Mouse (Mus musculus) limb, embryonic 15.5 days (tissue): ENCODE results near the gene Hexim2. TPM values are rescaled to one million over a fixed set of nuclear protein-coding genes. Genes with fewer than 3 reads are reported as not detected.

Experiments
- ATAC-seq: fragments of 200-750 bp; cut with Nextera tagmentation; 2 replicates; pipeline ENCODE4 v1.8.0; 2017; ENCODE audit warnings: low read depth, moderate TSS enrichment; ENCODE audit not compliant: insufficient number of reproducible peaks, low FRiP score, low TSS enrichment
- H3K27ac ChIP-seq: fragments of 300-500 bp; sonication (generic); 2 replicates; pipeline ENCODE4 v1.5.1; 2015; ENCODE audit warnings: moderate library complexity, mild to moderate bottlenecking, inconsistent platforms
- H3K27me3 ChIP-seq: fragments of 300-500 bp; sonication (generic); 2 replicates; pipeline ENCODE4 v1.6.1; 2015; ENCODE audit warnings: inconsistent platforms
- H3K36me3 ChIP-seq: fragments of 300-500 bp; sonication (generic); 2 replicates; pipeline ENCODE4 v1.6.1; 2015; ENCODE audit warnings: inconsistent platforms
- H3K4me1 ChIP-seq: fragments of 300-500 bp; sonication (generic); 2 replicates; pipeline ENCODE4 v1.6.1; 2015; ENCODE audit warnings: inconsistent platforms
- H3K4me2 ChIP-seq: fragments of 300-500 bp; sonication (generic); 2 replicates; pipeline ENCODE4 v1.6.1; 2015; ENCODE audit warnings: mild to moderate bottlenecking, inconsistent platforms
- H3K4me3 ChIP-seq: fragments of 300-500 bp; sonication (generic); 2 replicates; pipeline ENCODE4 v1.5.1; 2015; ENCODE audit warnings: mild to moderate bottlenecking, inconsistent platforms
- H3K9ac ChIP-seq: fragments of 300-500 bp; sonication (generic); 2 replicates; pipeline ENCODE4 v1.6.1; 2015; ENCODE audit warnings: inconsistent platforms
- H3K9me3 ChIP-seq: fragments of 300-500 bp; sonication (generic); 2 replicates; pipeline ENCODE4 v1.6.1; 2016; ENCODE audit warnings: inconsistent platforms
- WGBS: fragments of 180-500 bp; shearing (Covaris S2); methylation state at CpG from one replicate; pipeline ENCODE4 v1.1.7; 2015; 5-methylcytosine and 5-hydroxymethylcytosine counted together
- polyA plus RNA-seq: library from polyadenylated mRNA; unstranded; fragments of >200 nt; fragmentation: Nextera tagmentation; extraction: Ambion mirVana; gene quantifications from 2 replicates; pipeline ENCODE4 v1.2.1, GENCODE M21; 2015

The Hexim2 gene
- polyA plus RNA-seq, 1 experiment from 2014 or later = 12.2 TPM

DNA sequence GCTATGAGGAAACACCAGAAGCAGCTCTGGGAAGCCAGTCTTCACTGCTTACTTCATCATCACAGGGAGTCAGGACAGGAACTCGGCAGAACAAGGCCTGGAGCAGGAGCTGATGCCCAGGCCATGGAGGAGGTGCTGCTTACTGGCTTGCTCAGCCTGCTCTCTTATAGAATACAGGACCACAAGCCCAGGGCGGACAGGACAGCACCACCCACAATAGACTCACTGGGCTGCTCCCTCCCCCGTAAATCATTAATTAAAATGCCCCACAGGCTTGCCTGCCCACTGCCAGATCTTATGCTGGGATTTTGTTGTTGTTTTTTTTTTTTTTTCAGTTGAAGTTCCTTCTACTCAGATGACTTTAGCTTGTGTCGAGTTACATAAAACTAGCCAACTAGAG, 15.5 kb downstream of the Hexim2 start:
- Histone ChIP-seq H3K27ac (no peak overlapping the region), H3K9ac (no peak overlapping the region), H3K27me3 (no peaks in the 10 kb centered on the region), H3K4me3 (no peak overlapping the region), H3K9me3 (no peaks in the 10 kb centered on the region), H3K4me1 (peaks cover 6% of the 10 kb centered on the region), H3K36me3 (no peaks in the 10 kb centered on the region), H3K4me2 (no peak overlapping the region)
- ATAC-seq = no peak
- WGBS = 51% methylated on average over 4 of the region's 4 CpGs

DNA sequence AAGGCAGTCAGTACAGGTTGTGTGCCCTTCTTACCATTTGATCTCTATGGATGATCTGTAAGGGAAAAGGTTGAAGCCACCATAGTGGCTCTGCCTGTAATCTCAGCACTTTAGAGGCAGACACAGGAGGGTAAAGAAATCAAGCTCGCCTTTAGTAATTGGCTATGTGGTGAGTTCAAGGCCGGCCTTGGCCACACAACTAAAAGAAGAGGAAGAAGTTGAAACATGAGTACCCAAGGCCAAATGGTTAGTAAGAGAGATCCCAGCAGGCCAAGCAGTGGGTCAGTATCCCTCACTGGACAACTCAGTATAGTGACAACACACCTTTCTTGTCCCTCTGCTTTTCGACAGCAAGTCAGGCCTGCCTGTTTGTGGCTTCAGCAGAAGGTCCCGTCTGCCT, 17.5 kb downstream of the Hexim2 start:
- 90% methylated on average over 4 of the region's 4 CpGs for WGBS
- no peak for ATAC-seq
- H3K4me3 ChIP-seq = no peak overlapping the region
- no peak overlapping the region for H3K9ac ChIP-seq
- H3K4me1 ChIP-seq = peaks cover under 1% of the 10 kb centered on the region; the same call in 1 of the 2 replicates
- H3K4me2 ChIP-seq = no peak overlapping the region
- H3K27me3 ChIP-seq = no peaks in the 10 kb centered on the region
- H3K27ac ChIP-seq = no peak overlapping the region
- H3K9me3 ChIP-seq = no peaks in the 10 kb centered on the region
- H3K36me3 ChIP-seq = no peaks in the 10 kb centered on the region

DNA sequence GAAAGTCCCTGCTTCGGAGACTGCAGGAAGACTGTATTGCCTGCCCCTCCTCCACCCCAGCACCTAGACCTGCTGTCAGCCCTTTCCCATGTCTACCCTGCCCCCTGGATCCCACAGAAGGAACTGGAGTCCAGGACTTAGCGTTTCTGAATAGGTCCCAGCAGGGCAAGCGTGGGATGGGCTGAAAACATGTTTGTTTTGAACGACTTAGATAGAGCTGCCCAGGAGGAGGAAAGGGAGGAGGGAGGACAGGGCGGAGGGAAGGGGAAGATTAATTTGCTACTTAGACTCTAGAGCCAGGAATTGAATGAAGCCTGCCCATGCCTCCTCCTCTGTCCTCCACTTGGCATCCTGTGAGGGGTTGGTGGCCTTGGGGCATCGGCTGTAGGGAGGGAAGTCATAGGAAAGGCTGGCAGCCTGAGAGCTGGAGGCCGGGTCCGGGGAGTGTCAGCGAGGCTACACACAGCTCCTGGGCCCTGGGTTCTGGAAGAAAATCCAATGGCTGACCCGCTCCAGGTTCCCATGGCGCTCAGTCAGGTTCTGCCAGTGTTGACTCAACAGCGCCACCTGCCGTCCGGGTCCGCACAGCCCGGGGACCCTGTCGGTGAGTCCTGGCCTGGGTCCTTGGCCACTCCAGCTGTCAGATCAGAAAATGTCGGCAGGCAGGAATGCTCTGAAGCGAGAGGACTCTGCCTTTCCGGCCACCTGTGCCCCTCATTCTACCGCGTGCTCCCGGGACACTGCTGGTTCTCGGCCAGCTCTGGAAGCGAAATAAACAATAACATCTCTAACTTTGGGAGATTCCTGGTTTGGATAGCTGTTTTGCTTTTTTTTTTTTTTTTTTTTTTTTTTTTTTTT, 26.6 kb downstream of the Hexim2 start:
- Histone ChIP-seq H3K27ac (peak overlapping the region; percentile 50; the same call in 1 of the 2 replicates), H3K9me3 (no peaks in the 10 kb centered on the region), H3K27me3 (no peaks in the 10 kb centered on the region), H3K9ac (peak overlapping the region; percentile 28; the same call in 1 of the 2 replicates), H3K4me3 (peak overlapping the region; percentile 34), H3K4me2 (peak overlapping the region; percentile 57), H3K4me1 (peaks cover 13% of the 10 kb centered on the region), H3K36me3 (no peaks in the 10 kb centered on the region)
- WGBS = 1% methylated on average over 25 of the region's 25 CpGs
- ATAC-seq = peak; percentile 87

DNA sequence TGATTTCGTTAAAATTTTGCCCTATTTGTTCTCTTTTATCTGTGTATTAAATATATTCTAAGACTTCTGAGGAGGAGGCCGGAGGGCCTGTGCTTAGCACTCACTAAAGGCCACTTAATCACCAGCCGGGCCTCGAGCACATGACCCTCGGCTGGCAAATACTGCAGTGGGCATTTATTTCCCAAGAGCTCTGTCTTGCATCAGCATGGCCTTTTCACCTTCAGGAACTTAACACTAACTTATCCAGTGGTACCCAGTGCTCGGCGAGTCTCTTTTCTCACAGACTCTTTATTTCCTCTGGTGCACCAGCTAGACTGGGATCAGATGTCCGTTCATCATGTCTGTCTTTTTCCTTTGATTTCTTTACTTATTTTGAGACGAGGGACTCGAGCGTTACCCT, 28.5 kb downstream of the Hexim2 start:
- Histone ChIP-seq H3K4me2 (no peak overlapping the region), H3K9me3 (no peaks in the 10 kb centered on the region)

DNA sequence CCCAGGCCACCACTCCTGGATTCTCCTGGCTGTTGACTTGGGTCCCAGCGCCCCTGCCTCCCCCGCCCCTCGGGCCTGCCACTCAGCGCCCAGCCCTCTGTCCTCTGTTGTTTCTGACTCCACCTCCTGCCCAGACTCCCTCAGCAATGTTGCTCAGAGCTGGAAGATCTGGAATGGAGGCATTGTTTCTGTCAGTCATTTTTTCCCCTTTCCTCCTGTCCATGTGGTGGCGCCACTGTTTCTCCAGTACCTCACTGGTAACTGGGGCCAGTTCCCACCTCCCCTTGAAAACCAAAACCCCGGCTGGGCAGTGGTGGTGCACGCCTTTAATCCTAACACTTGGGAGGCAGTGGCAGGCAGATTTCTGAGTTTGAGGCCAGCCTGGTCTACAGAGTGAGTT, 29.2 kb downstream of the Hexim2 start:
- no peak for ATAC-seq
- Histone ChIP-seq H3K4me3 (no peak overlapping the region), H3K36me3 (no peaks in the 10 kb centered on the region), H3K27me3 (no peaks in the 10 kb centered on the region), H3K4me1 (peaks cover 13% of the 10 kb centered on the region), H3K4me2 (no peak overlapping the region), H3K27ac (no peak overlapping the region), H3K9ac (no peak overlapping the region), H3K9me3 (no peaks in the 10 kb centered on the region)
- 78% methylated on average over 7 of the region's 7 CpGs for WGBS

More for the DNA sequence above, 28.5 kb downstream of the Hexim2 start:
- peaks cover 13% of the 10 kb centered on the region for H3K4me1 ChIP-seq
- 88% methylated on average over 11 of the region's 11 CpGs for WGBS
- no peaks in the 10 kb centered on the region for H3K36me3 ChIP-seq
- no peak overlapping the region for H3K9ac ChIP-seq
- H3K27ac ChIP-seq = no peak overlapping the region
- no peak for ATAC-seq
- no peaks in the 10 kb centered on the region for H3K27me3 ChIP-seq
- no peak overlapping the region for H3K4me3 ChIP-seq

DNA sequence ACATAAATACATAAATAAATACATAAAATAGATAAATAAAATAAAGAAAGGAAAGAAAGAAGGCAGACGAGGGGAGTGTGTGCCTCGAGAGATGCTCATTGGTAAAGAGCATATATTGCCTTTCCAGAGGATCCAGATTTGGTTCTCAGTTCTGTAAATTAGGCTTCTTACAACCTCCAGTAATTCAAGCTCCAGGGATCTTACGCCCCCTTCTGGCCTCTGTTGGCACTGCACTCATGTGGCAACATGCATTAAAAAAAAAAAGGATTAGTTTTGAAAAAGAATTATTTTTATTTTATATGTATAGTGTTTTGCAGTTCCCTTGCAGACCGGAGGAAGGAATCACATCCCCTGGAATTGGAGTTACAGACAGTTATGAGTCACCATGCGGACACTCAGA, 29.9 kb downstream of the Hexim2 start:
- no peaks in the 10 kb centered on the region for H3K9me3 ChIP-seq
- H3K4me2 ChIP-seq = no peak overlapping the region
- H3K9ac ChIP-seq = no peak overlapping the region
- no peak overlapping the region for H3K27ac ChIP-seq
- peaks cover 13% of the 10 kb centered on the region for H3K4me1 ChIP-seq
- WGBS = 87% methylated on average over 5 of the region's 5 CpGs
- H3K27me3 ChIP-seq = no peaks in the 10 kb centered on the region
- ATAC-seq = no peak
- no peak overlapping the region for H3K4me3 ChIP-seq
- H3K36me3 ChIP-seq = no peaks in the 10 kb centered on the region

DNA sequence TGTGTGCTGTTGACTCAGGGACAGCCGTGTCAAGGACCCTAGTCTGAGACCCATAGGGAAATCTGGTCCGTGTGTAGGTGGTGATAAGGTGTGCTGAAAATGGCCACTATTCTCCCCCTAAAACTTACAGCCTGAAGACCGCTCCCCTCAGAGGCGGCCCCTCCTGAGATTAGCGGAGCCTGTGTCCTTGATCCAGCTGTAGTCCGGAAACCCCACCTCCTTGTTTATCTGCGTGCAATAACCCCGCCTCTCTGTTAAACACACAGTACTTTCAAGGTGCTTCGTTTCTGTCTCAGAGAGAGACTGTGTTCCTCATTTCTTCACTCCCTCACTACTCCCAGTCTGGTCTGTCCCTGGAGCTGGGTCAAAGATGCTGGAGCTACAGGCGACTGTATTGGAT, 32.2 kb downstream of the Hexim2 start:
- Histone ChIP-seq H3K27ac (no peak overlapping the region), H3K9ac (no peak overlapping the region), H3K4me1 (0 out of 2 replicates have a peak, but pooled peaks cover 1% of the 10 kb centered on the region), H3K9me3 (no peaks in the 10 kb centered on the region), H3K27me3 (peaks cover 10% of the 10 kb centered on the region), H3K4me3 (no peak overlapping the region), H3K4me2 (no peak overlapping the region), H3K36me3 (no peaks in the 10 kb centered on the region)
- 32% methylated on average over 10 of the region's 10 CpGs for WGBS
- ATAC-seq = no peak

DNA sequence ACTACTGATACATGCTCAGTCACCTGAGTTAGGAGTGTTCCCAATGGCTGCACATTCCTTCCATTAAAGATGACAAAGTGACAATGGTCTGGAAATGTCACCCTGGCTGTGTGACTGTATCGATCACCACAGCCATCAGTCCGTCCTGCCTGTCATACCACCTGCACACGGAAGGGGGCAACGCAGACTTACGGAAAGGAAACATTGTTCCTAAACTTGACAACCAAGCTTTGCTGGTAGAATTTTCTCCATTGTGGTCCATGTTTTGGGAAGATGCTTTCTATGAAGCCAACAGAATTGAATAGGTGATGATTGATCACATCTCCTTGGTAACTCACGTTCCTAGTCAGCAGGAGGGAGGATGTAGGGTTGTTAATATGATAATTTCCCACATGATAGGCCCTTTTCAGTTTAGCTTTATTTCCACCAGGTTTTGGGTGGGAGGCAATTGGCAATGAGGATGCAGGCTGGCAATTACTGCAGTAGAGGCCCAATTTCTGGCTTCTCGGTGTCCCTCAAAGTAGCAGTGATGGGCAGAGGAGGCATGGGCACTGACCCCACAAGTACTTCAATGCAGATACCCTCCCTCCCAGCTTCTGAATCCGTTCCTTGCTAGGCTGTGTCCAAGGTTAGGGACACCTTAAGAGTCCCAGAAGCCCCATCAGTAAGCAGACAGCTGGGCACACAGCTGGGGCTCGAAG, 36.6 kb downstream of the Hexim2 start:
- 26% methylated on average over 9 of the region's 9 CpGs for WGBS
- no peak overlapping the region for H3K9ac ChIP-seq
- no peak overlapping the region for H3K27ac ChIP-seq
- no peak overlapping the region for H3K4me2 ChIP-seq
- H3K27me3 ChIP-seq = peaks cover 55% of the 10 kb centered on the region
- no peaks in the 10 kb centered on the region for H3K36me3 ChIP-seq
- H3K4me1 ChIP-seq = peaks cover 11% of the 10 kb centered on the region
- H3K9me3 ChIP-seq = no peaks in the 10 kb centered on the region
- ATAC-seq = no peak
- no peak overlapping the region for H3K4me3 ChIP-seq

DNA sequence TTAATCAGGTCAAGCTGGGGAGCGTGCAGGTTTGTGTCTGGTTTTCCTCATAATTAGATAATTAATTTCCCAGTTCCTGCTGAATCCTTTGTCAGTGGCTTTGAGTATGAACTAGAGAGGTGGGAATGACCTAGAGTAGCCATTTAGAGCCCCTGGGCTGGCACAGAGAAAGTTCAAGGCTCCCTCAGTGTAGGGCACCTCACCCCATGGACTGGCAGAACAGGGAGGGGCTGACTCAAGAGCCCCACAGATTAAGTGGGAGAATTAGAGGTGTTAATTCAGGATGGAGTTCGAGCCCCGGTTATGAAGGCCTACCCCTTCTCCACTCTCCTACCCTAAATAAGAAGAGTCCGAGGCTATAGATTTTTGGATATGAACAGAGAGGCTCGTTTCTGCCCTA, 37.4 kb downstream of the Hexim2 start:
- H3K27me3 ChIP-seq = peaks cover 56% of the 10 kb centered on the region

DNA sequence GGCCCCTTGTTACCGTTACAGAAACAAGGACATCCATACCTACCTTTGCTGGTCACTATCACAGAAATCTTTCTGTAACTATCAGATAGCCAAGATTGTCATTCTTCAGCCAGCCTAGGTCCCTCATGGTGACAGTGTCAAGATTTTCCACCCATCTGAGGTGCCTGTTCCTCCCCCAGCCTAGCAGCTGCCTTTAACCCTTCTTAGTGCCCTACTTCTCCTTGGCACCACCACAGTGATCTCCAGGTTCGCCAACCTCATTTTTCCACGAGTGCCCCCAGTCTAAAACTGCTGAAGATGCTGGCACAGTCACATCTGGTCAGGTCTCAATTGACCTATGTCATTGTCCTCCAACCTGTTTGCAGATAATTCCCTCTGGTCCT, 37.9 kb downstream of the Hexim2 start:
- ATAC-seq = no peak

More for the DNA sequence above, 37.4 kb downstream of the Hexim2 start:
- Histone ChIP-seq H3K4me3 (no peak overlapping the region), H3K4me1 (peaks cover 11% of the 10 kb centered on the region), H3K27ac (no peak overlapping the region), H3K36me3 (no peaks in the 10 kb centered on the region), H3K9ac (no peak overlapping the region), H3K4me2 (no peak overlapping the region), H3K9me3 (no peaks in the 10 kb centered on the region)
- ATAC-seq = no peak
- 83% methylated on average over 5 of the region's 5 CpGs for WGBS

DNA sequence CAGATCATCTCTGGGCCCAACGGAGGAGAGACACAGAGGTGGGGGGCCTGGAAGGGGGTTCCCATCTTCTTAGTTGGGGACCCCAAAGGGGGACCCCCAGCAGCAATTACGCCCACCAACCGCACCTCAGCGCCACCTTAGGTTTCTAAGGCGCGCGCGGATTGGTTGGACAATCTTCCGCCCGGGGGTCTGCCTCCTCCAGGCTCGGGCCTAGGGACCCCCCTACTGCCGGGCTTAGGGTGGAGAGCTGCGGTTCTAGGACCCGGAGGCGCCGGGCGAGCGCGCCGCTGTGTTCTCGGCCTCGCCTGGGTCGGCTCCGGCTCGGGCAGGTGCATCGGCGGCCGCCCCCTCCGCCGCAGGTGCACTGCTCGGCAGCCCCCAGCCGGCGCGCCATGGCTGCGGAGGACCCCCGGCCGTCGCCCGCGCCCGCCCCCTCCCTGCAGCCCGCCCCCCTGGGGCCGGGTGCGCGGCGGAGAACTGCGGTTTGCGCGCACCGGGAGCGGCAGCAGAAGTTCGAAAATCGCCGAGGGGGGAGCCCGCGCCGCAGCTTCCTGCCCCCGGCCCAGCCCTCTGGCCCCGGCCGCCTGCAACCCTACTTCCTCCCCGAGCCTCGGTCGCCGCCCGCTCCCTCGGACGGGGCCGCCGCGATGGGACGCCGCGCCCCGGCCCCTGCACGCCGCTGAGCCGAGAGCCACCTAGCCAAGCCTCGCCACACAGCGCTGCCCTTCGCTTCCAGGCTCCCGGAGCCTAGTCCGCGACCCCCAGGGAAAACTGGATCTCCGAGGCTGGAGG, 38.5 kb downstream of the Hexim2 start, which contains the start of gene Fmnl1:
Fmnl1 (plus strand) TSS at position 614 of the 792 bp plus-strand sequence.
- ATAC-seq = no peak
- Histone ChIP-seq H3K4me2 (peak within 1 kb of the TSS; percentile 96), H3K4me1 (peaks cover 11% of the 10 kb centered on the region), H3K27ac (no peak within 1 kb of the TSS), H3K4me3 (peak within 1 kb of the TSS; percentile 52), H3K9ac (peak within 1 kb of the TSS; percentile 40), H3K36me3 (no peaks in the 10 kb centered on the region), H3K9me3 (no peaks in the 10 kb centered on the region), H3K27me3 (peaks cover 56% of the 10 kb centered on the region)
- WGBS = 1% methylated on average over 56 of the region's 84 CpGs

More for the DNA sequence above, 37.9 kb downstream of the Hexim2 start:
- 44% methylated on average over 3 of the region's 3 CpGs for WGBS
- Histone ChIP-seq H3K4me2 (peak overlapping the region; percentile 96; the same call in 1 of the 2 replicates), H3K27me3 (peaks cover 56% of the 10 kb centered on the region), H3K27ac (no peak overlapping the region), H3K4me1 (peaks cover 11% of the 10 kb centered on the region), H3K9ac (no peak overlapping the region), H3K36me3 (no peaks in the 10 kb centered on the region), H3K9me3 (no peaks in the 10 kb centered on the region), H3K4me3 (peak overlapping the region; percentile 52)
